Mouse (Mus musculus) neural tube, embryonic 11.5 days (tissue): ENCODE results near the gene Rnf183. TPM values are rescaled to one million over a fixed set of nuclear protein-coding genes. Genes with fewer than 3 reads are reported as not detected.

Experiments used
- ATAC-seq: fragments of 200-750 bp; cut with Nextera tagmentation; 2 replicates; pipeline ENCODE4 v1.8.0; 2017; ENCODE audit warnings: moderate number of reproducible peaks, mild to moderate bottlenecking, moderate TSS enrichment, moderate library complexity; ENCODE audit not compliant: insufficient read depth, low FRiP score, low TSS enrichment
- DNase-seq: peaks from one replicate; pipeline ENCODE4 v3.0.0-alpha.2; 2015; ENCODE audit warnings: low spot score
- H3K27ac ChIP-seq: fragments of 300-500 bp; sonication (generic); 2 replicates; pipeline ENCODE4 v1.5.1; 2014; ENCODE audit warnings: low read depth, mild to moderate bottlenecking, low read length
- H3K27me3 ChIP-seq: fragments of 300-500 bp; sonication (generic); 2 replicates; pipeline ENCODE4 v1.6.1; 2014; ENCODE audit warnings: mild to moderate bottlenecking, low read length, mixed read lengths; ENCODE audit not compliant: control insufficient read depth, insufficient read depth
- H3K36me3 ChIP-seq: fragments of 300-500 bp; sonication (generic); 2 replicates; pipeline ENCODE4 v1.6.1; 2014; ENCODE audit warnings: mild to moderate bottlenecking, low read length, moderate library complexity, mixed read lengths; ENCODE audit not compliant: control insufficient read depth, insufficient read depth
- H3K4me1 ChIP-seq: fragments of 300-500 bp; sonication (generic); 2 replicates; pipeline ENCODE4 v1.6.1; 2014; ENCODE audit warnings: low read length, mixed read lengths; ENCODE audit not compliant: control insufficient read depth, insufficient read depth
- H3K4me2 ChIP-seq: fragments of 300-500 bp; sonication (generic); 2 replicates; pipeline ENCODE4 v1.6.1; 2014; ENCODE audit warnings: low read depth, mild to moderate bottlenecking, moderate library complexity
- H3K4me3 ChIP-seq: fragments of 300-500 bp; sonication (generic); 2 replicates; pipeline ENCODE4 v1.5.1; 2014; ENCODE audit warnings: low read depth, low read length
- H3K9ac ChIP-seq: fragments of 300-500 bp; sonication (generic); 2 replicates; pipeline ENCODE4 v1.6.1; 2014; ENCODE audit warnings: mild to moderate bottlenecking, low read length
- H3K9me3 ChIP-seq: fragments of 300-500 bp; sonication (generic); 2 replicates; pipeline ENCODE4 v1.6.1; 2016; ENCODE audit warnings: low read length; ENCODE audit not compliant: control insufficient read depth
- WGBS: fragments of 180-500 bp; shearing (Covaris S2); extraction: QIAGEN DNeasy Blood & Tissue Kit; methylation state at CpG from one replicate; pipeline ENCODE4 v1.1.7; 2014; 5-methylcytosine and 5-hydroxymethylcytosine counted together
- polyA plus RNA-seq: library from polyadenylated mRNA; unstranded; fragments of >200 nt; fragmentation: Nextera tagmentation; extraction: Ambion mirVana; gene quantifications from 2 replicates; pipeline ENCODE4 v1.2.1, GENCODE M21; 2014

Gene Rnf183
- polyA plus RNA-seq, 1 experiment from 2014 or later, result not detected

GRCm38 (mm10) chr4:62383752-62384151, 51.3 kb downstream of the Rnf183 start:
- H3K9me3 ChIP-seq, result no peaks in the 10 kb centered on the region
- no peaks in the 10 kb centered on the region for H3K4me1 ChIP-seq
- H3K4me3 ChIP-seq, result no peak overlapping the region
- H3K9ac ChIP-seq, result no peak overlapping the region
- DNase-seq (no peak), ATAC-seq (no peak)
- H3K27ac ChIP-seq, result no peak overlapping the region
- no peaks in the 10 kb centered on the region for H3K27me3 ChIP-seq
- no peak overlapping the region for H3K4me2 ChIP-seq
- 88% methylated on average over 7 of the region's 7 CpGs for WGBS
- H3K36me3 ChIP-seq, result peaks cover 3% of the 10 kb centered on the region; the same call in 1 of the 2 replicates

GRCm38 (mm10) chr4:62383207-62383606, 51.8 kb downstream of the Rnf183 start:
- no peaks in the 10 kb centered on the region for H3K36me3 ChIP-seq
- ATAC-seq (no peak), DNase-seq (no peak)
- H3K27me3 ChIP-seq, result no peaks in the 10 kb centered on the region
- no peak overlapping the region for H3K27ac ChIP-seq
- H3K4me2 ChIP-seq, result no peak overlapping the region
- 95% methylated on average over 6 of the region's 6 CpGs for WGBS
- H3K9ac ChIP-seq, result no peak overlapping the region
- no peak overlapping the region for H3K4me3 ChIP-seq
- no peaks in the 10 kb centered on the region for H3K4me1 ChIP-seq
- H3K9me3 ChIP-seq, result no peaks in the 10 kb centered on the region

DNA sequence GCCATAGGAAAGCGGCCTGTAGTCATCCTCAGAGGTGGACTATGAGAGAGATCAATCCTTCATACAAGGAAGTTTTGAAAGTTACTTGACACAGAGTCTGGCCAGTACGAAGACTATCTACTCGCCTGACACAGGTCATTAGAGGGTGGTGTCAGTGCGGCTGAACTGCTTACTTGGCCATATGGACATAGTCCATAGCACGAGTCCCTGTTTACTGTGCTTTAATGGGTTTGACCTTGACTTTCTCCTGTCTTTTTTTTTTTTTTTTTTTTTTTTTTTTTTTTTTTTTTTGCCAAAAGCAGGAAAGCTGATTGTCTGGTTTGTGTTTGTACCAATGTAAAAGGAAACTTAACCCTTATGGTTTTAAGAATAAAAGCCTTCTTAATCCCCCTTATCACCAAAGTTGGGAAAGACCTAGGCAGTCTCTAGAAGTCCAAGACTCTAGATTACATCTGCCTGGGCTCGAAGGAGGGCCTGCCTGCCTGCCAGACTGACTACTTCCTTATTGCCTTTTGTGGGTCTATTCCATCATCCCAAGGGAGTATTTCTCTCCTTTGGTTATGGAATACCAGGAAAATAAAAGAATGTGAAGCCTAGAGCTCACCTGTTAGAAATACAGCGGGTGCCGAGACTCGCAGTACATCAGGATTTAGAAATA, 55.2 kb downstream of the Rnf183 start:
- ATAC-seq (no peak), DNase-seq (no peak)
- H3K36me3 ChIP-seq, result no peaks in the 10 kb centered on the region
- H3K4me1 ChIP-seq, result no peaks in the 10 kb centered on the region
- H3K9ac ChIP-seq, result no peak overlapping the region
- H3K27me3 ChIP-seq, result no peaks in the 10 kb centered on the region
- no peak overlapping the region for H3K27ac ChIP-seq
- no peak overlapping the region for H3K4me3 ChIP-seq
- WGBS, result 90% methylated on average over 9 of the region's 9 CpGs
- H3K9me3 ChIP-seq, result no peaks in the 10 kb centered on the region
- H3K4me2 ChIP-seq, result no peak overlapping the region

Other genes starting within 250 kb of the Rnf183 start
- gene Zfp37, start 204.2 kb downstream of the Rnf183 start, polyA plus RNA-seq, result 28.6 and 29.4 TPM in 2 replicates
- gene Slc31a2, start 172.7 kb downstream of the Rnf183 start, polyA plus RNA-seq, result 13.0 and 17.2 TPM in 2 replicates
- 21.0 and 22.1 TPM in 2 replicates for gene Fkbp15, start 74.7 kb downstream of the Rnf183 start, polyA plus RNA-seq
- gene Slc31a1, start 74.5 kb downstream of the Rnf183 start, polyA plus RNA-seq, result 46.0 and 48.5 TPM in 2 replicates
- 161 and 170 TPM in 2 replicates for gene Cdc26, start 26.6 kb downstream of the Rnf183 start, polyA plus RNA-seq
- gene Prpf4, start 26.5 kb downstream of the Rnf183 start, polyA plus RNA-seq, result 28.2 and 30.0 TPM in 2 replicates
- gene Wdr31, start 35.6 kb upstream of the Rnf183 start, polyA plus RNA-seq, result 5.1 and 5.8 TPM in 2 replicates
- 0.82 and 1.2 TPM in 2 replicates for gene Bspry, start 44.8 kb upstream of the Rnf183 start, polyA plus RNA-seq
- 11.2 and 14.8 TPM in 2 replicates for gene Hdhd3, start 68.2 kb upstream of the Rnf183 start, polyA plus RNA-seq
- 81.5 and 89.7 TPM in 2 replicates for gene Alad, start 84.7 kb upstream of the Rnf183 start, polyA plus RNA-seq
- gene Pole3, start 89.8 kb upstream of the Rnf183 start, polyA plus RNA-seq, result 108 and 109 TPM in 2 replicates
- gene 4933430I17Rik, start 90.1 kb upstream of the Rnf183 start, polyA plus RNA-seq, result 0.92 and 1.0 TPM in 2 replicates
- gene Rgs3, start 124.6 kb upstream of the Rnf183 start, polyA plus RNA-seq, result 29.4 and 31.6 TPM in 2 replicates